Mouse (Mus musculus) stomach, embryonic 16.5 days (tissue): Measurements from ENCODE around the gene Tcf25. TPM values are rescaled to one million over a fixed set of nuclear protein-coding genes. Genes with fewer than 3 reads are reported as not detected.

ENCODE experiments used
- ATAC-seq: fragments of 200-750 bp; cut with Nextera tagmentation; 2 replicates; pipeline ENCODE4 v1.8.0; 2017; ENCODE audit warnings: moderate number of reproducible peaks, moderate TSS enrichment; ENCODE audit not compliant: insufficient read depth, low FRiP score
- H3K27ac ChIP-seq: fragments of 300-500 bp; sonication (generic); 2 replicates; pipeline ENCODE4 v1.5.1; 2014; ENCODE audit warnings: low read length
- H3K27me3 ChIP-seq: fragments of 300-500 bp; sonication (generic); 2 replicates; pipeline ENCODE4 v1.6.1; 2014; ENCODE audit warnings: low read length, control low read depth, mixed read lengths; ENCODE audit not compliant: control insufficient read depth, insufficient read depth
- H3K36me3 ChIP-seq: fragments of 300-500 bp; sonication (generic); 2 replicates; pipeline ENCODE4 v1.6.1; 2014; ENCODE audit warnings: low read length; ENCODE audit not compliant: control insufficient read depth, insufficient read depth
- H3K4me1 ChIP-seq: fragments of 300-500 bp; sonication (generic); 2 replicates; pipeline ENCODE4 v1.6.1; 2014; ENCODE audit warnings: low read length, control low read depth, mixed read lengths; ENCODE audit not compliant: control insufficient read depth, insufficient read depth
- H3K4me2 ChIP-seq: fragments of 300-500 bp; sonication (generic); 2 replicates; pipeline ENCODE4 v1.6.1; 2014; ENCODE audit warnings: low read depth, low read length, mixed read lengths
- H3K4me3 ChIP-seq: fragments of 300-500 bp; sonication (generic); replicated peaks from 2 replicates; pipeline ENCODE4 v1.5.1; 2014; ENCODE audit warnings: mild to moderate bottlenecking, low read length
- H3K9ac ChIP-seq: fragments of 300-500 bp; sonication (generic); 2 replicates; pipeline ENCODE4 v1.6.1; 2014; ENCODE audit warnings: low read length
- H3K9me3 ChIP-seq: fragments of 300-500 bp; sonication (generic); replicated peaks from 2 replicates; pipeline ENCODE4 v1.6.1; 2016; ENCODE audit warnings: low read length, control low read depth; ENCODE audit not compliant: control insufficient read depth
- WGBS: fragments of 180-500 bp; shearing (Covaris S2); extraction: QIAGEN DNeasy Blood & Tissue Kit; methylation state at CpG from one replicate; pipeline ENCODE4 v1.1.7; 2014; 5-methylcytosine and 5-hydroxymethylcytosine counted together
- polyA plus RNA-seq: library from polyadenylated mRNA; unstranded; fragments of >200 nt; fragmentation: Nextera tagmentation; extraction: Ambion mirVana; gene quantifications from 2 replicates; pipeline ENCODE4 v1.2.1, GENCODE M21; 2015

Gene Tcf25
- polyA plus RNA-seq, 1 experiment from 2014 or later: 177 TPM

DNA sequence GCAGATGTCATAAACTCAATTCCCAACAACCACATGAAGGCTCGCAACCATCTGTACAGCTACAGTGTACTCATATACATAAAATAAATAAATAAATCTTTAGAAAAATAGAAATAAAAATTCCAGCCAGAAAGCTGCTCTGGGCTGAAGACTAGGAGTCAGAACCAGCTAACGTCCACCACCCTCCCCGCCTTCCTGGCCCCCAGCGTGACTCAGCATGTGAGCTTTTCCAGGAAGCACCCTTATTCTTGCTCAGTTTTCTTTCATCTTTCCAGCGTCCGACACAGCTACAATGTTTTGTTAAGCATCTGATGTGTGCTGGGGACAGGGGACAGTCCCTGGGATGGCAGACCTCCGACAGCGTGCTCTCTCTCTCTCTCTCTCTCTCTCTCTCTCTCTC is 28.4 kb upstream of the Tcf25 start:
- no peak for ATAC-seq
- H3K27me3 ChIP-seq: no peaks in the 10 kb centered on the region
- H3K27ac ChIP-seq: no peak overlapping the region
- H3K4me2 ChIP-seq: no peak overlapping the region
- no peak overlapping the region for H3K9ac ChIP-seq
- H3K4me1 ChIP-seq: peaks cover 20% of the 10 kb centered on the region
- H3K36me3 ChIP-seq: no peaks in the 10 kb centered on the region
- H3K4me3 ChIP-seq: no peak overlapping the region
- no peaks in the 10 kb centered on the region for H3K9me3 ChIP-seq
- WGBS: 75% methylated on average over 8 of the region's 8 CpGs

DNA sequence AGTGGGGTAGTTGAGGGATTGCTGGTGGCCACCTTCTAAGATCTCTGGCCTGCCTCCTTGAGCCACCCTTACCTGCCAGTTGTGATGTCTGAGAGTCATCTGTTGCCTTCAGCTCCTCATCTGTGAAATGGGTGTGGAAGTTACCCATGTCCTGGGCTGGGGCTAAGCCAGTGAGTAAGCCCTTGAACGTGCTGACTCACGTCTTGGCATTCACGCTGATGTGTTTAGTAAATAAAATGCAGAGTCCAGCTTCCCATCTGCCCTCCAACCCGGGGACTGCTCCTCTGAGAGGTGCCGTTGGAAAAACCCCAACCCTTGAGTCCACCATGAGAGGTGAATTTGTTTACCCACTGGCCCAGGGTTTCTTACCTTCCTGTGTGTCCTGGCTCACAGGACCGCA is 27.7 kb upstream of the Tcf25 start:
- no peak overlapping the region for H3K4me3 ChIP-seq
- H3K4me1 ChIP-seq: peaks cover 20% of the 10 kb centered on the region
- no peaks in the 10 kb centered on the region for H3K36me3 ChIP-seq
- H3K9me3 ChIP-seq: no peaks in the 10 kb centered on the region
- ATAC-seq: no peak
- no peak overlapping the region for H3K9ac ChIP-seq
- 76% methylated on average over 6 of the region's 6 CpGs for WGBS
- H3K4me2 ChIP-seq: no peak overlapping the region
- H3K27me3 ChIP-seq: no peaks in the 10 kb centered on the region
- H3K27ac ChIP-seq: no peak overlapping the region

DNA sequence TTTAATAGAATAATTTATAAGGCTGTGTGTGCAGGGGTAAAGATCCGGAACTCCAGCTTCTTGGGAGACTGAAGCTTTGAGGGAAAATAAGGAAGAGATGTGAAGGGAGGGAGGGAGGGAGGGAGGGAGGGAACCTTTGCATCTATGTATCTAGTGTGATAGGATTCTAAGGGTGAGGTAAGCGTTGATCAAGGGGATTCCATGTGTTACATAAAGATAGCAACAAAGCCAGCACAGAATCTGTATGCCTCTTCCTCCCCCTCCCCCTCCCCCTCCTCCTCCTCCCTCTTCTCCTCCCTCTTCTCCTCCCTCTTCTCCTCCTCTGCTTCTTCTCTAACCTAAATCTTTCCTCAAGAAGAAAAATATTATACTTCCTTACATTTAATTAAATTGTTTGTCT is 26.3 kb upstream of the Tcf25 start:
- no peak for ATAC-seq
- Histone ChIP-seq H3K27me3 (no peaks in the 10 kb centered on the region), H3K9ac (no peak overlapping the region), H3K4me3 (no peak overlapping the region), H3K4me2 (no peak overlapping the region), H3K4me1 (peaks cover 20% of the 10 kb centered on the region), H3K27ac (no peak overlapping the region), H3K36me3 (no peaks in the 10 kb centered on the region), H3K9me3 (no peaks in the 10 kb centered on the region)
- 69% methylated on average over 2 of the region's 2 CpGs for WGBS

DNA sequence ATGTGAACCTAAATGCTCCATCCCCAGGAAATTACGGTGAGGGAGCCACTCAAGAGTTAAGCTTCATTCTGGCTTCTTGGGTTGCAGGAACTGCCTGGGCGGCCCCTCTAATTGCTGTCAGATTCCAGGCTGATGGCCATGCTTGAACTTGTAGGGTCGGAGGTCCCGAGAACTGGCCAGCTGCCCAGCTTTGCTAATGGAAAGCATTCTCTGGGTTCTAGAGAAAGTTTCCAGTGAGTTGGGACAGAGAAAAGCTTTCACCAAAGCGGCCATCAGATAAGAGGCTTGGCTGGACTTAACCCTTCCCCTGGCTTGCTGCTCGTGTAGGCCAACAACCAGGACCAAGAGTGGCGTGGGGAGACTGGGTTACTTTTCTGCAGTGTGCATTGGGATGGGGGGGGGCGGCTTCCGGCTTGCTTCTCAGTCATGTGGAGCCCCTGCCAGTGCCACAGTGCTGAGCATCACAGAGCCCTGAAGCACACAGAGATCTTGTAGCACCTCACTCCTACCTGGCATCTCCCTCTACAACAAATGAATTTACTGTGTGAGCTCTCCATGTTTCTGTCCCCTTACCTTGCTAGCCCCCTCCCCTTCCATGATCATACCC is 25.2 kb upstream of the Tcf25 start:
- 31% methylated on average over 9 of the region's 9 CpGs for WGBS

DNA sequence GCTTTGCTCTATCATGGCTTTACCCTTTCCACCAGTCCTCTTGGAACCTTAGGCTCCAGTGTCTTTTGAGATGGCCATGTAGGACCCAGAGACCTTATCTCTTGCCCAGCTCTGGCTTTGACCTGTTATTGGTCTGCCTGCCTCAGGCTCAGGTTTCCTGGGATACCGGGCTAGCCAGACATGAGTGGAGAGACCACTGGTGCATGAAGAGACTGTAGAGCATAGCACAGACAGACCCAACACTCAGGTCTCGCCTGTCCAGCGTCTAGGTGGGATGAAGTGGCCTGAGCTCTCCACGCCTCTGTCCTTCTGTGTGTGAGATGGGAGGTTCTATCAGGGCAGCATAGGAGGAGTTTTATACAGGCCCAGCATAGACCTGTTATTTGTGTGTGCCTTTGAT is 24.5 kb upstream of the Tcf25 start:
- peaks cover 18% of the 10 kb centered on the region for H3K4me1 ChIP-seq
- H3K4me3 ChIP-seq: no peak overlapping the region
- 0 out of 2 replicates have a peak, but pooled peaks cover 3% of the 10 kb centered on the region for H3K27me3 ChIP-seq
- no peak overlapping the region for H3K4me2 ChIP-seq
- ATAC-seq: no peak
- no peak overlapping the region for H3K27ac ChIP-seq
- H3K9me3 ChIP-seq: no peaks in the 10 kb centered on the region
- no peak overlapping the region for H3K9ac ChIP-seq
- WGBS: 88% methylated on average over 4 of the region's 4 CpGs
- no peaks in the 10 kb centered on the region for H3K36me3 ChIP-seq

More for the DNA sequence above, 25.2 kb upstream of the Tcf25 start:
- Histone ChIP-seq H3K4me2 (no peak overlapping the region), H3K27ac (peak overlapping the region; percentile 13; the same call in 1 of the 2 replicates), H3K27me3 (0 out of 2 replicates have a peak, but pooled peaks cover 3% of the 10 kb centered on the region), H3K4me3 (no peak overlapping the region), H3K9me3 (no peaks in the 10 kb centered on the region), H3K36me3 (no peaks in the 10 kb centered on the region), H3K9ac (no peak overlapping the region), H3K4me1 (peaks cover 21% of the 10 kb centered on the region)
- peak; percentile 63; the same call in 1 of the 2 replicates for ATAC-seq

DNA sequence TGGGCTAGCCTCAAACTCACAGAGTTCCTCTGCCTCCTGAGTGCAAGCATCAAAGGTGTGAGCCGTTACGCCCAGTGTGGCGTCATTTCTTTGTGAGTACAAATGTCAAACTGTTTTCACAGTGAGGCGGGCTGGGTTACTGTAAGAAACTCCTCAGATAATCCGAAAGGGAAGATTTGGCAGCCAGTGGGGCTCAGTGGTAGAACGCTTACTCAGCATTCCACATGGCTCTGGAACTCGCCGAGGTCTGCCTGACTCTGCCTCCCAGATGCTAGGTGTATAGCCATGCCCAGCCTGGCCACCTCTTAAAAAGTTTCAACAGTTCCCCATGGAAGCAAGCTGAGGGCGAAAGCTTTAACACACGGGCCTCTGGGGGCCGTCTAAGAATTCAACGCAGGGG is 21.4 kb upstream of the Tcf25 start:
- 0 out of 2 replicates have a peak, but pooled peaks cover 3% of the 10 kb centered on the region for H3K27me3 ChIP-seq
- H3K4me1 ChIP-seq: peaks cover 18% of the 10 kb centered on the region
- WGBS: 74% methylated on average over 12 of the region's 12 CpGs
- H3K4me2 ChIP-seq: no peak overlapping the region
- no peaks in the 10 kb centered on the region for H3K9me3 ChIP-seq
- no peak overlapping the region for H3K4me3 ChIP-seq
- H3K9ac ChIP-seq: no peak overlapping the region
- no peak overlapping the region for H3K27ac ChIP-seq
- ATAC-seq: no peak
- H3K36me3 ChIP-seq: no peaks in the 10 kb centered on the region

DNA sequence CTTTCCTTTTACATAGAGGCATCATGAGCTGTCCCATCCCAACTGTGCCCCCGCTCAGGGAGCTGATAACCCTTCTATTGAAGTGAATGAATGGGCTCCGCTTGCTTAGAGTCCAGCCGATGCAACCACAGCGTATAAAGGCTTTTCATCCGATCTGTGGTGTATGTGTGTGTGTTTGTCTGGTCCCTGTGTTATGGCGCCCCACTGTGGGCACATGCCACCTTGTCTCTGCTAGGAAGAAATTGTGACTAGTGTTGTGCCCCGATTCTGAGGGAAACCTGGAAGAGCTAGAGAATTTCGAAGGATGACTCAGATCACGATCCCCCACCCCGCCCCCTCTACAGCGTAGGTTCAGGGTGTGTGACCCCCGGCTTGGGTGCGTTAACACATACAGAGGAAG is 20.8 kb upstream of the Tcf25 start:
- H3K27me3 ChIP-seq: 0 out of 2 replicates have a peak, but pooled peaks cover 3% of the 10 kb centered on the region
- no peaks in the 10 kb centered on the region for H3K36me3 ChIP-seq
- 43% methylated on average over 13 of the region's 13 CpGs for WGBS
- H3K9me3 ChIP-seq: no peaks in the 10 kb centered on the region
- no peak overlapping the region for H3K4me2 ChIP-seq
- H3K27ac ChIP-seq: no peak overlapping the region
- ATAC-seq: peak; percentile 39; the same call in 1 of the 2 replicates
- H3K4me3 ChIP-seq: no peak overlapping the region
- peaks cover 16% of the 10 kb centered on the region for H3K4me1 ChIP-seq
- H3K9ac ChIP-seq: no peak overlapping the region

DNA sequence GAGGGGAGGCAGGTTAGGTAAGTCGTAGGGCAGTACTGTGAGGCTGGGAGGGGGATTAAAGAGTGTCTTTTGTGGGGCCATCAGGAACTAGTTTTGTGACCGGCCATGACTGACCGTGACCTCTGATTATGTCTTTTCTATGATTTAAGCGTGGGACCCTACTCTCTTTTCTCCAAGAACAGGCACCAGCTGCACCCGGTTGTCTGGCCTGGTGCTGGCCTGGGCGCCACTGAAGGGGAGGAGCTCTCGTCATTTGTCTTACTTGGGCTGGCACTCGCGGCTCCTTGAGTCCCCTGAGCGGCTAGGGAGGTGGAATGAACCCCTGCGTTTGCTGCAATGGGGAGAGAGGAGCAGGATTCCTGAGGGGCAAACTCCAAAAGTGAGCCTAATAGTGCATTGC is 20.3 kb upstream of the Tcf25 start:
- WGBS: 31% methylated on average over 11 of the region's 11 CpGs
- no peak for ATAC-seq
- Histone ChIP-seq H3K4me1 (peaks cover 12% of the 10 kb centered on the region), H3K27me3 (0 out of 2 replicates have a peak, but pooled peaks cover 3% of the 10 kb centered on the region), H3K4me2 (no peak overlapping the region), H3K9ac (no peak overlapping the region), H3K27ac (no peak overlapping the region), H3K4me3 (no peak overlapping the region), H3K9me3 (no peaks in the 10 kb centered on the region), H3K36me3 (no peaks in the 10 kb centered on the region)

DNA sequence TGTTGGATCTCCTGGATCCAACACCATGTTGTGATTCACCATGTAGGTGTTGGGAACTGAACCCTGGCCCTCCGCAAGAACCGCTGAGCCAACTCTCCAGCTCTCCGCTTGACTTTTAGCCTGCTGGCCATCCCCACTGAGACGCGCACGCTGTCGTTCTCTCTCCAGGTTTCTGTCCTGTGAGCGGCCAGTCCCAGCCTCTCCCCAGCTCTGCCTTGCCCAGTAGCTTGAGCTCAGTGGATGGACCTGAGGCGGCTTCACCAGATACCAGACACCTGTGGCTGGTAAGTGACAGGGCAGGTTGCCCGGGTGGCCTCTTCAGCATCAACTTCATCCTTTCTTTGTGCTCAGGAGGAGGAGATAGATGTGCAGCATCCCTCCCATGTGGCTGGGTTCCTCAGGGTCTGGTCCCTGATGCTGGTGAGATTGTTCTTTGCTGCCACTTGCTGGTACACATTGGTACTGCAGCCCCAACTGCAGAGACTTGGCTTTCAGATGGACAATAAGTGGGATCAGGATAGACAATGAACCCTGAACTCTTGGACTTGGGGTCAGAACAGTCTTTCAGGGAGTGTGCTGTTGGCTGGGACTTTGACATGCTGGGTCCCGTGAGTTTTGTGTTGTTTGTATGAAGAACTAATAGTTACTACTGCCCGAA is 12.3 kb upstream of the Tcf25 start:
- H3K9ac ChIP-seq: no peak overlapping the region
- H3K4me2 ChIP-seq: no peak overlapping the region
- H3K36me3 ChIP-seq: no peaks in the 10 kb centered on the region
- H3K27me3 ChIP-seq: no peaks in the 10 kb centered on the region
- no peaks in the 10 kb centered on the region for H3K9me3 ChIP-seq
- H3K4me3 ChIP-seq: no peak overlapping the region
- no peak overlapping the region for H3K27ac ChIP-seq
- H3K4me1 ChIP-seq: no peaks in the 10 kb centered on the region
- WGBS: 47% methylated on average over 12 of the region's 12 CpGs
- peak; percentile 33; the same call in 1 of the 2 replicates for ATAC-seq
